Mouse (Mus musculus) retina, postnatal 7 days (tissue): ENCODE data around the gene Speer4c.
"Not testable (repeated sequence)": the region's sequence is repeated elsewhere in the genome, so short reads cannot be mapped to it uniquely, and the experiment has no call there.

Experiments used
- DNase-seq: peaks from one replicate; pipeline ENCODE4 v3.0.0-alpha.2; 2012; ENCODE audit warnings: low read depth, low spot score

Speer4c gene

GRCm38 (mm10) chr5:15714171-15714570, at the start of gene Speer4c:
Gene Speer4c, minus strand, starts transcription at chr5:15714271.
- not testable (repeated sequence) for DNase-seq

GRCm38 (mm10) chr5:15747478-15748255, 33.6 kb upstream of the Speer4c start:
- no peak for DNase-seq

DNA sequence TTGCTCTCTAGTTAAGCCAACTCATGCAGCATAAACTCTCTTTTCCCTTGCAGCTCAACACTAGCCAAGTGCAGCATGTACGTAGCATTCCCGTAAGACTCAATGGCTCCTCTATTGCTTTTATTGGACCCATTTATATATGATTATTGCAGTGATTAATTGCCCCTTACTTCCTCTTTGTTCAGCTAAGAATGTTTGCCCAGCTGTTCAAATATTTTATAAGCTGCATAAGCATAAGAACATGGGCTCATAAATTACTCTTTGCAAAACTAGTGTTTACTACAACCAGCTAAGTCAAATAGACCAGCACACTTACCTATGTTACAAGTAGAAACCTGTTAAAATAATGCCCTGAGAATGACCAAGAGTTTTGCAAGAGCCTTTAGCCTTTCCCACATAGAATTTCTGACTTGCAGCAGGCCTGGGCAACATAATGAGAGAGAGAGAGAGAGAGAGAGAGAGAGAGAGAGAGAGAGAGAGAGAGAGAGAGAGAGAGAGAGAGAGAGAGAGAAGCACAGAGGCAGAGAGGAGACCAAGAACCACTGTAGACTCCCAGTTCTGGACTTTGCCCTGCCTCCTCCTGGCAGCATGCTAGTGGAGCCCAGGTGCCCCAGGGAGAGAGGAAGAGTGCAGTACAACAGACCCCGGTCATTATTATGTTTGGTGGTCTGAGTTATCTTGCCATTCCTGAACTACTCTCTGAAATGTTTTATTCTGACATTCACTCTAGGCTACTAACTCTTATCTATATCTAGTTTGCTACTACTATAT, 20.2 kb upstream of the Speer4c start:
- no peak for DNase-seq

GRCm38 (mm10) chr5:15702891-15703290, 11.2 kb downstream of the Speer4c start:
- DNase-seq: peak; percentile 1

GRCm38 (mm10) chr5:15697719-15698118, 16.4 kb downstream of the Speer4c start:
- DNase-seq: not testable (repeated sequence)

GRCm38 (mm10) chr5:15691849-15692248, 22.2 kb downstream of the Speer4c start:
- not testable (repeated sequence) for DNase-seq

DNA sequence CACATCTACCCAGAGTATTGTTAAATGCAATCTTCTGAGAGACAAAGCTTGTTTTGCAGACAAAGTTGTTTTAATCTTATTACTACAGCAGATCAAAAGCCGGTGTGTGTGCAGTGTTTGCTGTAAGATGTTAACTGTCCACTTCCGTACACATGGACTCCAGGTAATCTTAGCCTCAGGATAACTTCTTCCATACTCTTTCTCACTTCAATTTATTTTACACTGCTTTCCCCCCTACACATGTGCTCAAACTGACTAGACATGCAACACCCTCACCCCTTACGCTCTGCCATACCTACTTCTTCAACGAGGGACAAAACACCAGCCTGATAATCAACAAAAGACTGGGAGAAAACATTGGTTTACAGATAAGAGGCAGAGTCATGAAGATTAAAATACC, 23.2 kb downstream of the Speer4c start:
- not testable (repeated sequence) for DNase-seq

GRCm38 (mm10) chr5:15689659-15690213, 24.3 kb downstream of the Speer4c start:
- not testable (repeated sequence) for DNase-seq

- not testable (repeated sequence) for DNase-seq
These were observed 25.0 kb downstream of the Speer4c start for GRCm38 (mm10) chr5:15688874-15689658.

GRCm38 (mm10) chr5:15681301-15682035, 32.6 kb downstream of the Speer4c start:
- DNase-seq: not testable (repeated sequence)

- DNase-seq: not testable (repeated sequence)
These were observed 33.8 kb downstream of the Speer4c start for GRCm38 (mm10) chr5:15679980-15680949.

DNA sequence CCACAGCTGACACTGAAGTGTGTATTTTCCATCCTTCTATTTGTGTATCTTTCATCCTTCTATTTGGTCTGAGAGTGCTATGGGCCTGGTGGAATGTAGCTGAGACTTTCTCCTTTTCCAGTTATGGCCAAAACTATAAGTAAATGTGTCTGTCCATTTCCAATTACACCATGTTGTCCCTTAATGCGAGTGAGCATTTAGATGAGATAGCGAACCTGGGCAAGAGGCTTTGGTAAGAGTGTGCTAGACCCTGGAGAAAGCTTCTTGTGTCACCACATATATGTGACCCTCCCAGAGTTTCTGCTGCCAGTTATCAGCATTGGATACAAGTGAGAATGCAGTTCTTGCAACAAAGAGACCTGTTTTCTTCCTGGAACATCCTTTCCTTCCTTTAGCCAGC, 35.2 kb downstream of the Speer4c start:
- DNase-seq: not testable (repeated sequence)

- not testable (repeated sequence) for DNase-seq
These were observed 36.3 kb downstream of the Speer4c start for GRCm38 (mm10) chr5:15677750-15678149.

GRCm38 (mm10) chr5:15674429-15675244, 39.4 kb downstream of the Speer4c start:
- DNase-seq: not testable (repeated sequence)

DNA sequence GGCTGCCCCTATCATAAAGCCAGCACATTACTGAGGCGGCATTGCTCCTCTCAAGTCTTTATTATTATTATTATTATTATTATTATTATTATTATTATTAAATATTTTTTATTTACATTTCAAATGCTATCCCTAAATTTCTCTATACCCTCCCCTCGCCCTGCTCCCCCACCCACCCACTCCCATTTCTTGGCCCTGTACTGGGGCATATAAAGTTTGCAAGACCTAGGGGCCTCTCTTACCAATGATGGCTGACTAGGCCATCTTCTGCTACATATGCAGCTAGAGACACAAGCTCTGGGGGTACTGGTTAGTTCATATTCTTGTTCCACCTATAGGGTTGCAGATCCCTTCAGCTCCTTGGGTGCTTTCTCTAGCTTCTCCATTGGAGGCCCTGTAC, 40.1 kb downstream of the Speer4c start:
- not testable (repeated sequence) for DNase-seq

GRCm38 (mm10) chr5:15670789-15671188, 43.3 kb downstream of the Speer4c start:
- not testable (repeated sequence) for DNase-seq

GRCm38 (mm10) chr5:15663847-15664246, 50.2 kb downstream of the Speer4c start:
- DNase-seq: not testable (repeated sequence)
